Comparison of ENCODE assay signal across 8 mouse cellular contexts in the genomic region with DNA sequence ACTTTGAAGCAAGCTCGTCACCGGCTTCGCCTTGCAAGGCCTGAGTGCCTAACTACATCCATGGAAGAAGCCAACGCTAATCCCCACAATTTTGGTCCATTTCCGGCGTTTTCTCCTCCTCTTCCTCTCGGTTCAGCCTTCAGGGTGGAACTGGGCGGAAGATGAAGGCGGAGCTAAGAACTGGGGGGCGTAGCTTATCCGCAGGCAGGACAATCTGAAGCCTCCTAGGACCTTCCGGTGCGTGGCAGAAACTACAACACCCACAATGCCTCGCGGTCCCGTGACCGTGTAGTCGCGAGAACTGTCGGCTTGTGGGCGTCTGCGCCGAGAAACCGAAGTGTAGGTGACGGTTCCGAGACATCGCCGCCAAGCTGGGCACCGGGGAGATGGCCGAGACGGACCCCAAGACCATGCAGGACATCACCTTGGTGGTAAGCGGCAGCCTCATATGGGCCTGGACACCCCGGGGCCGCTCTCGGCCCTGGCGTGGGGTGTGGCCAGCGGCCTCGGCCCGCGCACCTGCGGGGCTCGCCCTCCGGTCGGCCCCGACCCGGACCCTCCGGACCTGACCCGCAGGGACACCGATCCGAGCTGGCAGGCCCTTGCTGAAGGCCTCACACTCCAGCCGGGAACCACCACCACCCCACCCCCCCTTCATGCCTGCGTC. TPM values are rescaled to one million over a fixed set of nuclear protein-coding genes. Genes with fewer than 3 reads are reported as not detected.
DNase-seq lines count a peak whose midpoint lies in the region; ATAC-seq lines count a peak whose summit lies in the region.

A gene (plus strand): TSS at position 299 of the 667 bp plus-strand sequence.

- peak; percentile 98 for ATAC-seq in hindbrain, embryonic 11.5 days (ENCODE audit: low FRiP score)

- peak within 1 kb of the TSS; percentile 53 for H3K4me2 ChIP-seq in hindbrain, embryonic 11.5 days (replicated peaks; ENCODE audit: low read depth, low read length)

- H3K27ac ChIP-seq in hindbrain, embryonic 11.5 days (ENCODE audit: low read depth, low read length), result no peak within 1 kb of the TSS

- DNase-seq in Muller cell, postnatal 12 days (ENCODE audit: inconsistent ontology term), result peak; percentile 96
- peak; percentile 96 for DNase-seq in cerebellum, adult 9-11 months
- DNase-seq in frontal cortex, adult 2 months (ENCODE audit: extremely low spot score in 1 of 2, low spot score in 1 of 2), result peak; percentile 95 to 98
- peak; percentile 100 for DNase-seq in hindbrain, embryonic 11.5 days (ENCODE audit: low spot score)
- DNase-seq in layer of hippocampus, postnatal 10 days (ENCODE audit: low spot score in 2 of 2), result peak; percentile 96
- DNase-seq in lung, postnatal 10 days, result peak; percentile 99
- DNase-seq in ovary, postnatal 36 days (ENCODE audit: low spot score), result peak; percentile 93
- DNase-seq in thymus, postnatal 25 days, result peak; percentile 97

- peaks cover under 1% of the 10 kb centered on the region for H3K36me3 ChIP-seq in hindbrain, embryonic 11.5 days (ENCODE audit: control insufficient read depth, insufficient read depth, low read length)

- H3K27me3 ChIP-seq in hindbrain, embryonic 11.5 days (ENCODE audit: control insufficient read depth, insufficient read depth, low read length), result no peaks in the 10 kb centered on the region

- H3K9ac ChIP-seq in hindbrain, embryonic 11.5 days (ENCODE audit: low read depth, low read length), result peak within 1 kb of the TSS; percentile 76

- H3K9me3 ChIP-seq in hindbrain, embryonic 11.5 days (ENCODE audit: control insufficient read depth, low read length), result no peaks in the 10 kb centered on the region

- peak within 1 kb of the TSS; percentile 61 for H3K4me3 ChIP-seq in hindbrain, embryonic 11.5 days (ENCODE audit: low read depth, low read length)

- peaks cover 3% of the 10 kb centered on the region for H3K4me1 ChIP-seq in hindbrain, embryonic 11.5 days (replicated peaks; ENCODE audit: control insufficient read depth, insufficient read depth, low read length)

- WGBS in hindbrain, embryonic 11.5 days, result 1% methylated on average over 50 of the region's 52 CpGs

RNA-seq across cellular contexts. Expression of the gene that starts here (rescaled TPM):
- polyA plus RNA-seq in frontal cortex, adult 2 months (2012; rRNA removed), result 544 and 587 TPM in 2 replicates
- polyA plus RNA-seq in hindbrain, embryonic 11.5 days (2014; fragmentation: Nextera tagmentation; extraction: Ambion mirVana), result 366 and 377 TPM in 2 replicates
- 100 to 1,000 TPM; 561 to 593 TPM for total RNA-seq in layer of hippocampus, postnatal 10 days (2021)
